Mouse (Mus musculus) retina, postnatal 1 day (tissue): ENCODE data around the gene Adprhl2.
A peak's percentile ranks its signal among the peaks of the same experiment; 100 is the strongest.

Experiments used
- DNase-seq: peaks from one replicate; pipeline ENCODE4 v3.0.0-alpha.2; 2012

Gene Adprhl2

DNA sequence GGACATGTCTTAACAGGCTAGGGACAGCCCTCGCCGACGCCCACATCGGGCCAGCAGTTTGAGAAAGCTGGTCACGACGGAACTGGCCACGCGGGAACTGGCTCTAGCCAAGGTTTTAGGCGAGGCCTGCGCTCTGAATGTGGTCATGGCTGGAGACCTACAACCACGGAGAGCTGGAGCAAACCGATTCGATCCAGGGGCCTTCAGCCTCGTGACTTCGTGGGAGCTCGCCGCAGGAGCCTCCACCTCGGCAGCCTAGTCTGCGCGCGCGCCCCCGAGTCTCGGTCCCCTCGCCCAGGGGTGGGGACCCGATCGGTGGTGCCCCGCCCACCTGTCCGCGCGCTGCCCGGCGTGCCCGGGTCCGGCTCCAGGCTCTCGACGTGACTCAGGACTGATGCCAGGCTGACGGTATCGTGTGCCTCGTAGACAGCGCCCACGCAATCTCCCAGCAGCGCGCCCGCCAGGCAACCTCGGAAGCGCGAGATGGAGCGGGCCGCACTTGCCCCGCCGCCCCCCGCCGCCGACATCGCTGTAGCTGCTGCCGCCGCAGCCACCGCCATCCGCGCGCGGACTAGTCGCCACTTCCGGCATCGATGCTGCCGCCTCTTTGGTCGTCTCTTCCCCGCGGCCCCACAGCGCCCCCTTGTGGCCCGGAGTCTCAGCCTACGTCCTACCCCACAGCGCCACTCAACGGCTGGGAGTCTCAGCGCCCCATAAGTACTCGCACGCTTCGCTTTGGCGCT lies at the start of gene Adprhl2:
Gene Adprhl2, minus strand, starts transcription at position 593 of the 743 bp plus-strand sequence.
- DNase-seq = peak; percentile 98

DNA sequence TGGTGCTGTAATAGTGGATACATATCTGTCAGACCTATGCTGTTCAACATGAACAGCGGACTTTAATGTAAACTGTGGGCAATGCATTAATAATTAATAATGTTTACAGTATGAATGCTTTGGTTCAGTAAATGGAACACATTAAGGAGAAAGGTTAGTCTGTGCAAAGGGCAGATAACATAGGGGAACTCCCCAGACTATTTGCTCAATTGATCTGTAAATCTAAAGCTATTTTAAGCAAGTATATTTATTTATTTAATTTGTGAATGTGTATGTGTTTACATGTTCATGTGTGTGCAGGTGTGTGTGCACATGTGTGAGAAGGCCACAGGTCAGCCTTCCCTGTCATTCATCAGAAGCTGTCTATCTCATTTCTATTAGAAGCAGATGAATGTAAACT lies 38.6 kb upstream of the Adprhl2 start:
- DNase-seq = no peak

DNA sequence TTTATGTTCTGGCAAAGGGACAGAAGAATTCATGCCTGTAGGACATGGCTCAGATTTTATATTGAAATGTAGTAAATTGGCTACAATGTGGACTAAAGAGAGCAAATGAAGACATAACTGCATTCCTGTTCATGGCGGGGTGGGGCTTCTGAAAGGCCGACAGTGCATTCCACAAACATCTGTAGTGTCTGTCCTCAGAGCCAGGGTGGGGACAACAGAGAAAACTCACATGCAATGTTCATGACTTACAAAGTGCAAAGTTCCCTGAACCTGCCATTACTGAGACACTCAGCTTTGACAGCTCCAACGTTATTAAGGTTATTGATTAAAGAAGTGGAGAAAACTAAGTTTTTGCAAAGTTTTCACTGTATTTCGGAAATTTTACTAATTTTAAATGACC lies 21.9 kb upstream of the Adprhl2 start:
- no peak for DNase-seq

DNA sequence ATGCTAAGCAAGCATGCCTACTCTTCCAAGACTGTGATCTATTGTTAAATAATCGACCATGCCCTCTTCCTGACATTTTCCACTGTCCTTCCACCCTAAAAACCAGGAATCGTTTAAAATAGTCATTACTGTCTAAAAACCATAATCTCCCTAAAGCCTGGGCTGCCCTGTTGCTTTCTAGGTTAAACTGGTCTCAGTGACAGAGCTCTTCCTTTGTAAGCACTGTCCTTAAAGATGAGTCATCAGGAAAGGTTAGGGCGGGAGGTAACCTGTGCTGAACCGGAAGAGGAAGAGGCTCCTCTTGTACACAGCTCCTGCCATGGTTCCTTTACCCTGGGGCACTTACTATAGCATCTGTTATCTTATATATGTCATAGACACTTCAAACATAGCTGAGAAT lies 18.0 kb upstream of the Adprhl2 start:
- DNase-seq = no peak

DNA sequence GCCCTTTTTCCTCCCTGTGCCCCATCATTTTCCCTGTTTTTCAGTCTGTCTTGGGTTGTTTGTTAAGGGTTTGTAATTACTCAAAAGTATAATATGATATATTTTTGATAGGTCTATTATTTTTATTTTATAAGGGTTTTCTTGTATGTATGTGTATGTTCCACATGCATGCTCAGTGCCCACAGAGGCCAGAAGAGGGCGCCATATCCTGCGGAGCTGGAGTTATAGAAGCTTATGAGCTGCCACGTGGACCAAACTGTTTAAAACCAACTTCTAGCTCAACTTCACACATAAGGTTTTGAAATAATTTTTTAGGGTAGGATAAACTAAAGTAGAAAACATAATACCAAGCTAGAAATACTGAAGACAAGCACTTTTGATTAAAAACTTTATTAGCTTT lies 10.9 kb upstream of the Adprhl2 start:
- peak; percentile 27 for DNase-seq

DNA sequence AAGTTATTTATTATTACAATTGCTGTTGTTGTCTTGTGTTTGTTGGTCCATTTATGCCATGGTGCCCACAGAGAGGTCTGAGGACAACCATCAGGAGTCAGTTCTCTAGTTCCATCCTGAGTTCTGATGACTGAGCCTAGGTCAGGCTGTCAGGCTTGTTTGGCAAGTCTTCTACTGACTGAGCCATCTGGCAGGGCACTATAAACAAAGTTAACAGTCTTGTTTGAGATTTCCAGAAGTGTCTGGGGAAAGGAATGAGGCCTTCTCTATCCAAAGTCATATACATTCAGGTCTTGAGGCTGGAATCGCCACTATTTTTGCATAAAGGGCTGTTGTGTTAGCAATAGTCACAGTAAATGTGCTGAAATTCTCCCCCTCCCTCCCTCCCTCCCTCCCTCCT lies 10.2 kb upstream of the Adprhl2 start:
- DNase-seq = no peak

DNA sequence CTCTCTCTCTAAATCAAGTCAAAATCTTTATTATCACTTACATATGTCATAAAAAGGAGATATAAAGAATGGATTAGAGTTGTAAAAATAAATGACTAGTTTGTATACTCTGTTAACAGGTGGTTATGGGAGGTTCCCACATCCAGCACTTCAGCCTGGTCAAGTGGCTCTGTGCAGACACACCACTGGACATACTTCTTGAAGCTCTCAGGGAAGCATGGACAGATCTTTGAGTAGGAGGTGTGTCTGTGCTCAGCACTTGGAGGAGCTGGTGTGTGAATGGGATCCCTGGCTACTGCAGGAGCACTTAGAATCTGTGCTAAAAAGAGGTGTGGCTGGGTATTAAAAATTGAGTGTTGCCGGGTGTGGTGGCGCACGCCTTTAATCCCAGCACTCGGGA lies 8.8 kb upstream of the Adprhl2 start:
- no peak for DNase-seq

DNA sequence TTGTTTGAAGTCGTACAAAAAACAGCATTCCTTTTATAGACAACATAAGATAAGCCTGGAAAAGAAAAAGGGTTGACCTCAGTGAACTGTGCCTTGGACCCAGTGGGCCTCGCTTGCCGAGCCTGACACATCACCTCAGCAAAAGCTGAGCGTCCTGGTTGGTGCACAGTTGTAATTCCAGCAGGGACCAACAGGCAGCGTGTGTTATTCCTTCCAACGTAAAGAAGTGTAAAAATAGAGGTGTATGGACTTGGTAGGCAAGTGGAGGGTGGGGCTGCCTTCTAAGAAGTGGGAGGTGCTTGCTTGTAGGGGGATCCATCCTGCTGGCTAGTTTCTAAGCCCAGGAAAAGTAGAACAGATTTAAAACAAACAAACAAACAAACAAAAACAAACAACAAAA lies 4.5 kb upstream of the Adprhl2 start:
- peak; percentile 20 for DNase-seq

DNA sequence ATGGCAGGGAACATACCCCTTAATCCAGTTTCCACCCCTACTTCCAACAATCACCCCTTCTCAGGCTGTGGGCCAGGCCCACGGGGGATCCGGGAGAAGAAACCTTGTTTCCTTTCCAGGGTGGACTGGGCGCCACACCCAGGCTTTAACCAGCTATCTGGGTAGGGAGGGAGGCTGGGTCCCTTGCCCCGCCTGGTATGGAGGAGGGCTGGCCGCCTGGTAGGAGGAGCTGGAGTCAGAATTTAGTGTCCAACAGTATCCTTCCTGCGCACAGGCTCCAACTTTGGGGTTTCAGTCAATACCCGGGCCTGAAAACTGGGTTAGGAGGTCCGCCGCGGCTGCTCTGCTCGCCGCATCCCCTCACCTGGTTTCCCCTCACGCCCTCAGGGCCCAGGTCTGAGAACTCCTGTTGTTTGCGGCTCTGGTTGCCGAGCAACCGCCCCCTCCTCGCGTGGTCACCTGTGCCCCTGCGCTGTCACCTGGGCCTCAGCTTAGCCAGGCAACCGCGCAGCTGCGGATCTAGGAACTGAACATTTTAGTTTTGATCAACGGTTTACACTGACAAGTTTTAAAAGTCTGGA lies 3.9 kb upstream of the Adprhl2 start, which contains the start of gene Tekt2:
Gene Tekt2, minus strand, starts transcription at position 408 of the 581 bp plus-strand sequence.
- peak; percentile 22 for DNase-seq

DNA sequence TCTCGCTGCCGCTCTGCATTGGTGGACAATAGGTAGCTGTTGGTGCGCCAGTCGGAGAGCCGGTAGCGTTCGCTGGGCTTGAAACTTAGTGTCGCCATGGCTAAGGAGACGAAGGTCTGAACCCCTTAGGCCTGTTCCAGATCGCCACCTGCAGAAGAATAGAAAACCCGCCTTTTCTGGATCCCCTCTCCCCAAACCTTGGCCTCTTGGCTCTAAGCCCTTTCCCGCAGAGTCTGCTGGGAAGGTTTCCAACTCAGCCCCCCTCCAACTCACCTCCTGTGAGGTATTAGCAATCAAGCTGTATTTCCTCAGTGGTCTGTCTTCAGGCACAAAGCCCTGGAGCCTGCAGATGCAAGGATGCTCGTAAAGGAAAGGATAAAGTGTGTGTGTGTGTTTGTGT lies 3.4 kb upstream of the Adprhl2 start:
- no peak for DNase-seq

DNA sequence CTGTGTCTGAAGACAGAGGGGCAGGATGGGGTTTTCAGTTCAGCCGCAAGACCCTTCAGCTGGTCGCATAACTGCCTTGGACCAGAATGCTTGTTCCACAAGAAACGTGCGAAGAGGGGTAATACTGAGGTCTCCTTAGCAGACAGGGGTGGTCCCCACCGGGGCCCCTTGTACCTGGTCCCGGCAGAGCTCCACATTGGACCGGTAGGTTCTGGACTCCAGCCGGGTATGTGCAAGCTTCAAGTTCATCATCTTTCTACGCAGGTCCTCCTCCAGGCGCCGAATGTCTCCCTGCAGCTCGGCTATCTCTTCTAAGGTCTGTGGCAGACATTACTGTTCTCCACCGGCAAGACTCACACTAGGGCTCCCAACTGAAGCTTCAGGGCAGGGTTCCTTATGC lies 1.1 kb upstream of the Adprhl2 start:
- DNase-seq = no peak

DNA sequence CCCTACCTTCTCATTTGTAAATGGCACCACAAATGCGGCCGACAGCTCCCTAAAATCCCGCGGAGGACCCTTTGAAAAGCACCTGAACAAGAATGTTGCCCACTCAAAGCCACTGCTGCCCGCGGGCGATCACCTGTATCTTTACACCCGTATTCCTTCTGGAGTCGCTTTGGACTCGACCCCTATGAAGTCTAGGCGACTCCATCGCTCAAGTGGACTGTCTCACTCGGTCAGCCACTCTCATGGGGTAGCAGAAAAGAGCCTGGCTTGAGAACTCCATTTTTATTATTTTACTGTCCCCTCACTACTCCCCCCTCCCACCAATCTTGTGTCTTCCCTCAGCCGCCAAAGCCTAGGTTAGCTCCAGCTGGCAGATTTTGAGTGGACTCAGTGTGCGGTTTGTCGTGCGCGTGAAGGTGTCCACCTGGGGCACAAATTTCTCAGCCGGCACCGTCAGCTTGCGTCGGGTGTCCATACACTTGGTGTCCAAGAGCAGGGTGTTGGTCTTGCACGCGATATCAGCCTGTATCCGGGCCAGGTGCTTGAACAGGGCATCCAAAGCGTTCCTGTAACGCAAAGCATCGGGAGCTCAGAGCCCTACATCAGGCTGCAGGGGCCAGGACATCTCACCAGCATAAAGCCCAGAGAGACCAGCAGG lies 480 bp upstream of the Adprhl2 start:
- DNase-seq = no peak

DNA sequence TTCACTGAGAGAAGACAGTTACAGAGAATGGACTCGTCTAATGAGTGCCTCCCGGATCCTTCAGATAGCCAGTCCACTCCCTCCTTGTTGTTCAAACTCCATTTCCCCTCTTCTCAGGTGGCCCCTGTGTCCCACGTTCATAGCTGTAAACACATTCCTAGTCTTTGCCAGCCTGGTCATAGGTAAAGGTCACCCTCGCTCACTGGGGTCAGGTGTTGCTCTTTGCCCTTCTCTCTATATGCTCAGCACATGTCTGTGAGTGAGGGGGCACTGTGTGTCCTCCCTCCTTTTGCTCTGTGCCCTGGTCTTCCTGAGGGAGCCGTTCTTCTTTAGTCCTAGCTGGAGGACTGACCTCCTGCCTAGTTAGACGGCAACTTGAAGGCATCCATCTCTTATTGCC lies 1.7 kb downstream of the Adprhl2 start:
- DNase-seq = no peak

DNA sequence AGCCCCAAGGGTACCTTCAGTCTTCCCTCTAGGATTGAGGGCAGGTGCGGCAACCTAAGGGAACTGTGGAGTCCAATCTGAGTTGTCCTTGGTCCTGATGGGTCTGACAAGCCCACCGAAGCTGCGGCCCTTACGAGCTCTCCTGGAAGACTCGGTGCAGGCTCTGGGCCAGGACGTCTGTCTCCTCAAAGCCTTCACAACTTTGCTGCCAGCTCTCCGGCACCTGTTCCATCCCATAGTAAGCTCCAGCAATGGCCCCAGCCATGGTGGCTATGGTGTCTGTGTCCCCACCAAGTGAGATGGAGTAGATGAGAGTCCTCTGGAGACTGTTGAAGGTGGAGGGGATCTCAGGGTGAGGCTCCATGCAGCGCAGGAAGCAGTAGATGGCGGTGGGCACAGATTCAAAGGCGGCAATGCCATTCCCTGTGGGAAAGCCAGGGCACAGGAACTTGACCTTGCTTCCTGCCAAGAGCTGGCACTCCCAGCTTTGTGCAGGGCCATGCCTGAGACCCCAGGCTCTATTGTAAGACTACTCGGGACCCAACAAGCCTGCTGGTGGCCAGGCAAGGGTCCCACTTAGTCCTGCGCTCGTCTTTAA lies 5.0 kb downstream of the Adprhl2 start:
- DNase-seq = no peak

DNA sequence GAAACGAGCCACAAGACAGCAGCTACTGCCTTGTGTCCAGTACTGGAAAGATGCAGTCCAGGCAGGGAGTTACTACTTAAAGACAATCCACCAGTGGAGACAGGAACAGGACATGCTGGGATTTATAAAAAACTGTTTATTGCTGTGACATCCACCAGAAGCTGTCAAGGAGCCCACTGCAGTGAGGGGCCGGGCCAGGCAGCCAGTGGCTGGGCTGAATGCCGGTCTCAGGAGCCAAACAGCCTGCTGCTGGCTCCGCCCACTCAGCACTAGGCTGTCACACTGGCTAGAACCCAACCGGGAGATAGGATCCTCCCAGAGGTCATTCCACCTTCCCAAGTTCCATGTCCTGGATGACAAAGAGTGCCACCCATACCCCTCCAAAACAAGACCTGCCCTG lies 5.6 kb downstream of the Adprhl2 start:
- DNase-seq = no peak

DNA sequence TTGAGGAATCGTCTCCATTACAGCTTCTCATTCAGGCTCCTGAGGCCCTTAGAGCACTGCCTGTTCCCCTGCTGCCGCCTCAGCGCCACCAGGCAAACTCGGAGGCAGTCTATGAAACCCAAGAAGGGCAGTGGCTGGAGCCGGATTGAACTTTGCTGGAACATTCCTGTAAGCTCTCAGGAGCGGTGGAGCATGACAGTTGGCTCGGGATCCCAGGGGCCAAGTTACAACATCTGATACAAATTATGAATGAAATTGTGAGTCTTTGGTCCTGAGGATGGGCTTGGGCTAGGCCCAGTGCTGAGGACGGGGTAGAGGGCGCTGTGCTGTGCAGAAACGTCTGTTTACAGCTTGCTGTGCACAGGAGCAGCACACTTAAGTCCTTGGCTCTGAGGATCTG lies 7.1 kb downstream of the Adprhl2 start:
- DNase-seq = no peak

DNA sequence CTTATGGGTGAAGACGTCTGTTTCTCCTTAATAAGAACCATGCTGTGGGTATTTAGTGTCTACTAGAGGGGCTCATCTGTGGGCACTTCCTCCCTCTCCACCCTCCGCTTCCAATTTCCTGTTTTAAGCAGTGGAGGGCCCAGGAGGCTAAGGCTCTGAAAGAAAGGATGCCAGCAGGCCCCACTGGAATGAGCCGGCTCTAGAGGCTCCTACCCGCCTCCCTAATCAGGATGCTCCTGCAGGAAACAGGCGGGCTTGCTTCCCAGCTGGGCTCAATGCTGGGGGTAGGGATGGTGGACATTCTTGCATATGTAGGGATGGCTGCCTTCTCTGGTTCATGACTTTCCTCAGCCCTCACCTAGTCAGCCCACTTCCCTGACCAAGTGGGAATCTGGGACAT lies 8.3 kb downstream of the Adprhl2 start:
- no peak for DNase-seq

DNA sequence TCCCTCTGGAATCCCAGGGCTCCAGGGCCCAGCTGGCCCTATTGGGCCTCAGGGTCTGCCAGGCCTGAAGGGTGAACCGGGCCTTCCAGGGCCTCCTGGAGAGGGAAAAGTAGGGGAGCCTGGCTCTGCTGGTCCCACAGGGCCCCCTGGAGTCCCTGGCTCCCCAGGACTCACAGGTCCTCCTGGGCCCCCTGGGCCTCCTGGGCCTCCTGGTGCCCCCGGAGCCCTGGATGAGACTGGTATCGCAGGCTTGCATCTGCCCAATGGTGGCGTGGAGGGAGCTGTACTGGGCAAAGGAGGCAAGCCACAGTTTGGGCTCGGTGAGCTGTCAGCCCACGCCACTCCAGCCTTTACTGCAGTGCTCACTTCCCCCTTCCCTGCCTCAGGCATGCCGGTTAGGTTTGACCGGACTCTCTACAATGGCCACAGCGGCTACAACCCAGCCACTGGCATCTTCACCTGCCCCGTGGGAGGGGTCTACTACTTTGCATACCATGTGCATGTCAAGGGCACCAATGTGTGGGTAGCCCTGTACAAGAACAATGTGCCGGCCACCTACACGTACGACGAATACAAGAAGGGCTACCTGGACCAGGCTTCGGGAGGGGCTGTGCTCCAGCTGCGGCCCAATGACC lies 9.8 kb downstream of the Adprhl2 start:
- no peak for DNase-seq

DNA sequence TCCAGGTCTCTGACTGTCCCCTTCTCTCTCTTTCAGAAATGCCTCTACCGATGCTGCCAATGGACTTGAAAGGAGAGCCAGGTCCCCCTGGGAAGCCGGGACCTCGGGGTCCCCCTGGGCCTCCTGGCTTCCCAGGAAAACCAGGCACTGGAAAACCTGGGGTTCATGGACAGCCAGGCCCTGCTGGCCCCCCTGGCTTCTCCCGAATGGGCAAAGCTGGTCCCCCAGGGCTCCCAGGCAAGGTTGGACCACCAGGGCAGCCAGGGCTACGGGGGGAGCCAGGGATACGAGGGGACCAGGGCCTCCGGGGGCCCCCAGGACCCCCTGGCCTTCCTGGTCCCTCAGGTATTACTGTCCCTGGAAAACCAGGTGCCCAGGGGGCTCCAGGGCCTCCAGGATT lies 11.2 kb downstream of the Adprhl2 start:
- no peak for DNase-seq

DNA sequence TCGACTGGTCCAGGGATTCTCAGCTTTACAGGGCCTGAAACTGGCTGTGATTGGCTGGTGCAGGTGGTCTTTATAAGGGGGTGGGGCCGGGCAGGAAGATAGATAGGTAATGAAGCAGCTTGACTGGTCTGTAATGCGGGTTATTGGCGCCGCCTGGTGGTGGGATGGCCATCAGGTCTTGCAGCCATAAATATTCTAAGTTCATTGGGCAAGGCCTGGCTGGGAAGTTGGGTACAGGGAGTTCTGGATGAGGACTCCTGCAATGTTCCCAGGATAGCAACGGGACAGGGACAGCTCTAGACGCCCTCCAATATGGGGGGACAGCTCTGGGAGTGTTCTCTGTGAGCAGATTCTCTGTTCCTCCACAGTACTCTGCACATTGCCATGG lies 11.6 kb downstream of the Adprhl2 start:
- DNase-seq = peak; percentile 91

DNA sequence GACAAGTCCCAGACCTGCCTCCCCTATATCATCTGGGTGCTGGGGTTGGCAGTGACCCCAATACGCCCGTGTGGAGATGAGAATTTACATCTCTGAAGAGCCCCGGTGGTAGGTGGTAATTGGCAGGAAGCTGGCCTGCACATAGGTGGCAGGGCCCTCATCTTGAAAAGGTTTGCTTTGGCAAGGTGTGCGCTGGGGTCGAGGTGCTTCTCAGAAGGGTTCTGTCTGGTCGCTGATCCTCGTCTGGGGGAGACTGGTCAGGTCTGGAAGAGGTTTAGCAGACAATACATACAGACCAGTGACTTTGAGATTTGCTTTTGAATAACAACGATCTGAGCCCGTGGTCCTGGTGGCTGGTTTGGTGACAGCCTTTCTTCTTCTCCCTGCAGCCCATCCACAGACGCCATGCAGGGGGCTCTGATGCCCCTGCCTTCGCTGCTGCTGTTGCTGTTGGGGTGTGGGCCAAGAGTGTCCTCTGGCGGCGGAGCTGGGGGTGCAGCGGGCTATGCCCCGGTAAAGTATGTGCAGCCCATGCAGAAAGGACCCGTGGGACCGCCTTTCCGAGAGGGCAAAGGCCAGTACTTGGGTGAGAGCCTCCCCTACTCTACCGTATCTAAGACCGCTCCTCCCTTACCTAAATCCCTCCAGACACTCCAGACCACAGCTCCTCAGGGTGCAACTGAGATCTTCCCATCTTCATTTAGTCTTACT lies 12.1 kb downstream of the Adprhl2 start:
- DNase-seq = no peak

DNA sequence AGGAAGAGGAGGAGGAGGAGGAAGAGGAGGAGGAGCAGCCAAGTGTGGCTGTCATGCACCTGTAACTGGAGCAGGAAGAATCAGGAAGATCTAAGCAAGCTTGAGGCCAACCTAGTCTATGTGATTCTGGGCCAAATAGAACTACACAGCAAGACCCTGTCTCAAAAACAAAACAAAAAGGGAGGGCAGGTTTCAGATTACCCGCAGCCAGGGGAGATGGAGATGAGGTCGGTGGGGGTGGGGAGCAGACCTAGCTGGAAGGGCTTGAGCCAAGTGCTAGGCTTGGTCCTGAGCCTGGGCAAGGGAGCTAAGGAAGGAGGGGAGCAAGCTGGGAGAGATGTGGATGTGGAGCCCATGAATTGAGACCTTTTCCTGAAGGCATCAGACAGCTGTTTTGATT lies 14.7 kb downstream of the Adprhl2 start:
- DNase-seq = no peak

DNA sequence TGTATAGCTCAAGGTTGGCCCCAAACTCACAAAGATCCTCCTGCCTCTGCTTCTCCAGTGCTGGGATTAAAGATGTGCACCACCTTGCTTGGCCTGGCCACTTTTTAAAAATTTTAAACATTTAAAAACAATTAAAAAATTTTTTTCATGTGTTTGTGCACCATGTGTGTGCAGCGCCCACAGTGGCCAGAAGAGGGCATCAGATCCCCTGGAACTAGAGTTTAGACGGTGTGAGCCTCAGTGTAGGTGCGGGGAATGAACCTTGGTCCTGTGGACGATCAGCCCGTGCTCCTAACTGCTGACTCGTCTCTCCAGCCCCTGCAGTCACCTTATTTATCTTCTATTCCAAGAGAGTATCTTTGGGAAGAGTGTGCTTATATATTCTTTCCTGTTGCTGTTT lies 15.4 kb downstream of the Adprhl2 start:
- no peak for DNase-seq
